Mouse (Mus musculus): Measurements from ENCODE around the gene Atxn2.

DNA sequence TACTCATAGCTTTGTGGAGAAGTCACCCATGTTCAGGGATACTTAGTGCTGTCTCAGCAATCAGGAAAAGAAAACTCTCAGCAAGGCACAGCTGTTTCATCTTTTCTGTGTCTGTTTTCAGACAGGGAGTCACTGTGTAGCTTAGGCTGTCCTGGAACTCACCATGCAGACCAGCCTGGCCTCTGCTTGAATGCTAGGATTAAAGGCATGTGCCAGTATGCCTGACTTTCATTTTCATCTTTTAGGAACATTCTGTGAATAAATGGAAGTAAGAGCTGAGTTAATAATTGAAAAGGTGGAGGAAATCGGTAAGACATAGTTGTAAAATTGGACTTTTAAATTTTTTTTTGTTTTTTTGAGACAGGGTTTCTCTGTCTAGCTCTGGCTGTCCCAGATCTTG is 29.4 kb downstream of the Atxn2 start:
- TF ChIP-seq CTCF (IDR thresholded peaks at IDR 0.05; ENCODE audit: low read depth) (no peak), EP300 (IDR thresholded peaks at IDR 0.05; ENCODE audit: low read depth) (no peak)

Data from liver, postnatal 0 days (tissue).